Mouse (Mus musculus) spleen, adult 2 months (tissue): ENCODE results near the gene Hecw2. TPM values are rescaled to one million over a fixed set of nuclear protein-coding genes. Genes with fewer than 3 reads are reported as not detected.

Experiments
- DNase-seq, 2 experiments: peaks; one replicate each; pipeline versions ENCODE4 v3.0.0 to v3.0.0-alpha.2; 2012 to 2021; ENCODE audit warnings: low spot score in 2 of 2, low read depth in 1 of 2
- H3K27ac ChIP-seq: fragments of 200-500 bp; 2 replicates; pipeline ENCODE4 v1.5.1; 2012; ENCODE audit warnings: low read length, inconsistent platforms; ENCODE audit not compliant: insufficient read depth
- H3K27me3 ChIP-seq: fragments of 200-500 bp; 2 replicates; pipeline ENCODE4 v1.6.1; 2012; ENCODE audit warnings: mild to moderate bottlenecking, moderate library complexity, low read length, inconsistent platforms; ENCODE audit not compliant: control insufficient read depth, insufficient read depth
- H3K36me3 ChIP-seq: fragments of 200-500 bp; 2 replicates; pipeline ENCODE4 v1.6.1; 2012; ENCODE audit warnings: mild to moderate bottlenecking, low read length, inconsistent platforms; ENCODE audit not compliant: control insufficient read depth, insufficient read depth
- H3K4me1 ChIP-seq: fragments of 200-500 bp; 2 replicates; pipeline ENCODE4 v1.6.1; 2011; ENCODE audit warnings: inconsistent platforms; ENCODE audit not compliant: control insufficient read depth, insufficient read depth, insufficient read length
- H3K4me3 ChIP-seq: fragments of 200-500 bp; 2 replicates; pipeline ENCODE4 v1.5.1; 2011; ENCODE audit warnings: mild to moderate bottlenecking, inconsistent platforms; ENCODE audit not compliant: insufficient read depth, insufficient read length; ENCODE audit errors: extremely low read depth
- CTCF ChIP-seq: fragments of 200-500 bp; IDR thresholded peaks from 2 replicates; pipeline ENCODE4 v1.5.1; 2011; ENCODE audit warnings: mild to moderate bottlenecking, inconsistent platforms; ENCODE audit not compliant: insufficient read depth, insufficient read length, insufficient replicate concordance; ENCODE audit errors: extremely low read depth
- POLR2A ChIP-seq: fragments of 200-500 bp; IDR thresholded peaks from 2 replicates; pipeline ENCODE4 v1.6.1; 2011; ENCODE audit warnings: low read depth, low read length, inconsistent platforms
- WGBS: fragments of 180-500 bp; shearing (Covaris S2); methylation state at CpG from one replicate; pipeline ENCODE4 v1.1.7; 2018; 5-methylcytosine and 5-hydroxymethylcytosine counted together
- polyA plus RNA-seq: library from polyadenylated mRNA; depleted of rRNA; stranded (reverse); fragments of >200 nt; gene quantifications from 2 replicates; pipeline ENCODE4 v1.2.3, GENCODE M21; 2012

Hecw2 gene
- polyA plus RNA-seq, 1 experiment, result 0.19 TPM

GRCm38 (mm10) chr1:54133802-54134436 is 61.0 kb downstream of the Hecw2 start:
- DNase-seq, result no peak
- no peak overlapping the region for H3K4me3 ChIP-seq
- H3K27me3 ChIP-seq, result no peaks in the 10 kb centered on the region
- no peak overlapping the region for H3K27ac ChIP-seq
- H3K4me1 ChIP-seq, result no peaks in the 10 kb centered on the region
- TF ChIP-seq CTCF (no peak), POLR2A (no peak)
- 82% methylated on average over 4 of the region's 4 CpGs for WGBS
- no peaks in the 10 kb centered on the region for H3K36me3 ChIP-seq

GRCm38 (mm10) chr1:54128714-54129431 is 66.1 kb downstream of the Hecw2 start:
- DNase-seq, result no peak
- Histone ChIP-seq H3K4me3 (no peak overlapping the region), H3K27ac (no peak overlapping the region), H3K27me3 (no peaks in the 10 kb centered on the region), H3K4me1 (no peaks in the 10 kb centered on the region), H3K36me3 (no peaks in the 10 kb centered on the region)
- 32% methylated on average over 5 of the region's 5 CpGs for WGBS
- TF ChIP-seq CTCF (no peak), POLR2A (no peak)

GRCm38 (mm10) chr1:54126991-54127742 is 67.8 kb downstream of the Hecw2 start:
- Histone ChIP-seq H3K36me3 (no peaks in the 10 kb centered on the region), H3K4me3 (no peak overlapping the region), H3K4me1 (no peaks in the 10 kb centered on the region), H3K27me3 (no peaks in the 10 kb centered on the region), H3K27ac (no peak overlapping the region)
- no peak for DNase-seq
- TF ChIP-seq CTCF (no peak), POLR2A (no peak)
- 70% methylated on average over 10 of the region's 10 CpGs for WGBS

GRCm38 (mm10) chr1:54122551-54122950 is 72.4 kb downstream of the Hecw2 start:
- no peaks in the 10 kb centered on the region for H3K36me3 ChIP-seq
- no peak for TF ChIP-seq POLR2A
- no peak for TF ChIP-seq CTCF
- no peak overlapping the region for H3K27ac ChIP-seq
- 90% methylated on average over 2 of the region's 2 CpGs for WGBS
- no peak for DNase-seq
- H3K4me1 ChIP-seq, result no peaks in the 10 kb centered on the region
- H3K4me3 ChIP-seq, result no peak overlapping the region
- H3K27me3 ChIP-seq, result no peaks in the 10 kb centered on the region

GRCm38 (mm10) chr1:54121071-54121730 is 73.8 kb downstream of the Hecw2 start:
- Histone ChIP-seq H3K36me3 (no peaks in the 10 kb centered on the region), H3K4me1 (no peaks in the 10 kb centered on the region), H3K27me3 (no peaks in the 10 kb centered on the region), H3K27ac (no peak overlapping the region), H3K4me3 (no peak overlapping the region)
- TF ChIP-seq POLR2A, result no peak
- TF ChIP-seq CTCF, result no peak
- DNase-seq, result no peak
- 89% methylated on average over 5 of the region's 5 CpGs for WGBS

- Histone ChIP-seq H3K27ac (no peak overlapping the region), H3K4me3 (no peak overlapping the region), H3K27me3 (no peaks in the 10 kb centered on the region), H3K36me3 (no peaks in the 10 kb centered on the region), H3K4me1 (no peaks in the 10 kb centered on the region)
- no peak for DNase-seq
- 91% methylated on average over 9 of the region's 9 CpGs for WGBS
- no peak for TF ChIP-seq CTCF
- TF ChIP-seq POLR2A, result no peak
These were observed 75.2 kb downstream of the Hecw2 start for GRCm38 (mm10) chr1:54119638-54120320.
